Mouse (Mus musculus): ENCODE data around the gene Epha7. TPM values are rescaled to one million over a fixed set of nuclear protein-coding genes. Genes with fewer than 3 reads are reported as not detected.

Gene Epha7
- 0.23 TPM for total RNA-seq (2023)

GRCm38 (mm10) chr4:28812691-28813289 is at the start of gene Epha7:
Gene Epha7, plus strand, starts transcription at chr4:28813131.

